9 mouse cellular contexts compared by ENCODE assay signal in genomic region chr11:106572020-106572782, GRCm38 (mm10). TPM values are rescaled to one million over a fixed set of nuclear protein-coding genes. Genes with fewer than 3 reads are reported as not detected.
DNase-seq lines count a peak whose midpoint lies in the region; ATAC-seq lines count a peak whose summit lies in the region.
"Had no signal": no experiment of that assay in that cellular context is flagged by ENCODE, and none has a peak within 500 bp of the region (broad histone marks: within the 10 kb centered on the region; RNA-seq: fewer than 3 reads in every experiment).

No protein-coding gene starts in this region.

- H3K4me1 ChIP-seq in hindbrain, embryonic 10.5 days (replicated peaks): peaks cover 68% of the 10 kb centered on the region
- peaks cover 36% of the 10 kb centered on the region for H3K4me1 ChIP-seq in limb, embryonic 10.5 days
- H3K4me1 ChIP-seq in neural tube, embryonic 15.5 days: peaks cover 27% of the 10 kb centered on the region

- intact Hi-C loops in heart, postnatal 25 days (cut with DNase I): no loop called here

- H3K27me3 ChIP-seq in hindbrain, embryonic 10.5 days (ENCODE audit: insufficient read depth, poor library complexity, severe bottlenecking): no peaks in the 10 kb centered on the region
- H3K27me3 ChIP-seq in limb, embryonic 10.5 days (ENCODE audit: low read depth, poor library complexity, severe bottlenecking): no peaks in the 10 kb centered on the region
- no peaks in the 10 kb centered on the region for H3K27me3 ChIP-seq in neural tube, embryonic 15.5 days (replicated peaks)
- H3K27me3 ChIP-seq: midbrain, embryonic 12.5 days had no signal

- peak; percentile 71; the same call in 1 of the 2 replicates for ATAC-seq in neural tube, embryonic 15.5 days (ENCODE audit: low FRiP score)

- H3K4me2 ChIP-seq in neural tube, embryonic 15.5 days: no peak overlapping the region
- H3K4me2 ChIP-seq: midbrain, embryonic 12.5 days had no signal

- H3K36me3 ChIP-seq in hindbrain, embryonic 10.5 days: peaks cover 10% of the 10 kb centered on the region
- H3K36me3 ChIP-seq in limb, embryonic 10.5 days: peaks cover 11% of the 10 kb centered on the region
- H3K36me3 ChIP-seq in neural tube, embryonic 15.5 days: peaks cover 5% of the 10 kb centered on the region; the same call in 1 of the 2 replicates

- WGBS in hindbrain, embryonic 10.5 days: 64% methylated on average over 15 of the region's 15 CpGs
- WGBS in limb, embryonic 10.5 days: 33% methylated on average over 15 of the region's 15 CpGs
- WGBS in neural tube, embryonic 15.5 days: 27% methylated on average over 15 of the region's 15 CpGs

- peak overlapping the region; percentile 36 for H3K27ac ChIP-seq in hindbrain, embryonic 10.5 days
- peak overlapping the region; percentile 57 for H3K27ac ChIP-seq in limb, embryonic 10.5 days
- peak overlapping the region; percentile 43 for H3K27ac ChIP-seq in neural tube, embryonic 15.5 days (replicated peaks)
- H3K27ac ChIP-seq: midbrain, embryonic 12.5 days had no signal

- H3K9me3 ChIP-seq in hindbrain, embryonic 10.5 days: no peaks in the 10 kb centered on the region
- no peaks in the 10 kb centered on the region for H3K9me3 ChIP-seq in limb, embryonic 10.5 days (replicated peaks)
- H3K9me3 ChIP-seq in neural tube, embryonic 15.5 days (replicated peaks): no peaks in the 10 kb centered on the region
- H3K9me3 ChIP-seq: midbrain, embryonic 12.5 days had no signal

- H3K9ac ChIP-seq in neural tube, embryonic 15.5 days (replicated peaks): no peak overlapping the region
- H3K9ac ChIP-seq: midbrain, embryonic 12.5 days had no signal

- DNase-seq in heart, adult 11 months: peak; percentile 95
- DNase-seq in heart, postnatal 25 days (ENCODE audit: low spot score): no peak
- DNase-seq in MN1 (ENCODE audit: low spot score): peak; percentile 83
- no peak for DNase-seq in hindbrain, embryonic 10.5 days (ENCODE audit: low spot score)
- DNase-seq in limb, embryonic 10.5 days (ENCODE audit: low spot score): no peak
- no peak for DNase-seq in cerebellum, postnatal 14 days
- no peak for DNase-seq in thymus, postnatal 0 days (ENCODE audit: low spot score)

- H3K4me3 ChIP-seq in hindbrain, embryonic 10.5 days: no peak overlapping the region
- no peak overlapping the region for H3K4me3 ChIP-seq in limb, embryonic 10.5 days
- H3K4me3 ChIP-seq in neural tube, embryonic 15.5 days (replicated peaks): no peak overlapping the region
- H3K4me3 ChIP-seq: midbrain, embryonic 12.5 days had no signal

RNA-seq across cellular contexts. Expression of gene Tex2, which starts 41.0 kb away (rescaled TPM):
- total RNA-seq in heart, postnatal 25 days (2021): 10 to 100 TPM; 45.5 to 46.7 TPM
- 6.9 and 7.9 TPM in 2 replicates for polyA plus RNA-seq in hindbrain, embryonic 10.5 days (2016; fragmentation: Nextera tagmentation; extraction: Ambion mirVana)
- polyA plus RNA-seq in limb, embryonic 10.5 days (2016; fragmentation: Nextera tagmentation; extraction: Ambion mirVana): 6.9 and 7.2 TPM in 2 replicates
- 31.6 and 35.1 TPM in 2 replicates for polyA plus RNA-seq in neural tube, embryonic 15.5 days (2015; fragmentation: Nextera tagmentation; extraction: Ambion mirVana)
- 7.0 and 7.2 TPM in 2 replicates for polyA plus RNA-seq in thymus, postnatal 0 days (2015; fragmentation: Nextera tagmentation; extraction: Ambion mirVana)

Comparison
In these comparisons a context has a peak if more than half of its experiments do, and no peak if none do; other contexts are left out.
1. DNase-seq: peak in heart, adult 11 months (single experiment) and MN1 (single experiment); none in heart, postnatal 25 days (single experiment), hindbrain, embryonic 10.5 days (single experiment), limb, embryonic 10.5 days (single experiment), cerebellum, postnatal 14 days (0 of 2) and thymus, postnatal 0 days (single experiment).
2. Peak in every context shown above with its lines, with median percentiles within 50 percentile points of each other: H3K27ac ChIP-seq.